Mouse (Mus musculus) midbrain, embryonic 15.5 days (tissue): ENCODE measurements at regions not wholly inside any gene's neighbourhood (a gene's known extent, or its start where the extent isn't known, plus 50 kb on each side); places are given as distances from the start of the nearest gene placed in this dataset.

Experiments
- ATAC-seq: fragments of 200-750 bp; cut with Nextera tagmentation; replicated peaks from 2 replicates; pipeline ENCODE4 v1.8.0; 2017; ENCODE audit warnings: moderate TSS enrichment
- H3K27ac ChIP-seq: fragments of 300-500 bp; sonication (generic); 2 replicates; pipeline ENCODE4 v1.5.1; 2015; ENCODE audit warnings: mild to moderate bottlenecking, inconsistent platforms
- H3K27me3 ChIP-seq: fragments of 300-500 bp; sonication (generic); replicated peaks from 2 replicates; pipeline ENCODE4 v1.6.1; 2015; ENCODE audit warnings: inconsistent platforms
- H3K36me3 ChIP-seq: fragments of 300-500 bp; sonication (generic); replicated peaks from 2 replicates; pipeline ENCODE4 v1.6.1; 2015; ENCODE audit warnings: inconsistent platforms
- H3K4me1 ChIP-seq: fragments of 300-500 bp; sonication (generic); 2 replicates; pipeline ENCODE4 v1.6.1; 2015; ENCODE audit warnings: inconsistent platforms
- H3K4me2 ChIP-seq: fragments of 300-500 bp; sonication (generic); 2 replicates; pipeline ENCODE4 v1.6.1; 2015; ENCODE audit warnings: inconsistent platforms, mild to moderate bottlenecking, moderate library complexity
- H3K4me3 ChIP-seq: fragments of 300-500 bp; sonication (generic); 2 replicates; pipeline ENCODE4 v1.5.1; 2015; ENCODE audit warnings: mild to moderate bottlenecking, inconsistent platforms
- H3K9ac ChIP-seq: fragments of 300-500 bp; sonication (generic); 2 replicates; pipeline ENCODE4 v1.6.1; 2015; ENCODE audit warnings: mild to moderate bottlenecking, inconsistent platforms
- H3K9me3 ChIP-seq: fragments of 300-500 bp; sonication (generic); 2 replicates; pipeline ENCODE4 v1.6.1; 2016; ENCODE audit warnings: inconsistent platforms
- WGBS: fragments of 180-500 bp; shearing (Covaris S2); methylation state at CpG from one replicate; pipeline ENCODE4 v1.1.7; 2015; ENCODE audit warnings: mixed read lengths; 5-methylcytosine and 5-hydroxymethylcytosine counted together

GRCm38 (mm10) chr13:99814033-99814556 is 86.8 kb downstream of the Cartpt start:
- Histone ChIP-seq H3K9me3 (no peaks in the 10 kb centered on the region), H3K9ac (no peak overlapping the region), H3K27ac (no peak overlapping the region), H3K4me3 (no peak overlapping the region), H3K4me2 (no peak overlapping the region), H3K27me3 (no peaks in the 10 kb centered on the region), H3K36me3 (no peaks in the 10 kb centered on the region), H3K4me1 (no peaks in the 10 kb centered on the region)
- no peak for ATAC-seq
- WGBS = 69% methylated on average over 6 of the region's 6 CpGs

- no peak overlapping the region for H3K9ac ChIP-seq
- no peaks in the 10 kb centered on the region for H3K36me3 ChIP-seq
- ATAC-seq = 0 out of 2 replicates have a peak, but pooled peaks have one; percentile 39
- no peak overlapping the region for H3K4me3 ChIP-seq
- peaks cover 14% of the 10 kb centered on the region for H3K4me1 ChIP-seq
- H3K27ac ChIP-seq = no peak overlapping the region
- 50% methylated on average over 6 of the region's 6 CpGs for WGBS
- no peaks in the 10 kb centered on the region for H3K27me3 ChIP-seq
- H3K9me3 ChIP-seq = no peaks in the 10 kb centered on the region
- H3K4me2 ChIP-seq = no peak overlapping the region
These were observed 106.4 kb downstream of the Cartpt start for GRCm38 (mm10) chr13:99794448-99794847.

- Histone ChIP-seq H3K9me3 (no peaks in the 10 kb centered on the region), H3K36me3 (no peaks in the 10 kb centered on the region), H3K4me2 (no peak overlapping the region), H3K27me3 (no peaks in the 10 kb centered on the region), H3K4me1 (peaks cover 14% of the 10 kb centered on the region), H3K4me3 (no peak overlapping the region), H3K27ac (no peak overlapping the region; the same call in 1 of the 2 replicates), H3K9ac (no peak overlapping the region)
- ATAC-seq = peak; percentile 78
- 38% methylated on average over 7 of the region's 7 CpGs for WGBS
These were observed 107.0 kb downstream of the Cartpt start for GRCm38 (mm10) chr13:99793786-99794435.

GRCm38 (mm10) chr13:99793001-99793400 is 107.9 kb downstream of the Cartpt start:
- 86% methylated on average over 6 of the region's 6 CpGs for WGBS
- H3K36me3 ChIP-seq = no peaks in the 10 kb centered on the region
- peaks cover 14% of the 10 kb centered on the region for H3K4me1 ChIP-seq
- H3K4me3 ChIP-seq = no peak overlapping the region
- H3K4me2 ChIP-seq = no peak overlapping the region
- no peak overlapping the region for H3K27ac ChIP-seq
- H3K9ac ChIP-seq = no peak overlapping the region
- no peak for ATAC-seq
- no peaks in the 10 kb centered on the region for H3K9me3 ChIP-seq
- no peaks in the 10 kb centered on the region for H3K27me3 ChIP-seq

GRCm38 (mm10) chr13:99790951-99791350 is 109.9 kb downstream of the Cartpt start:
- H3K36me3 ChIP-seq = no peaks in the 10 kb centered on the region
- no peaks in the 10 kb centered on the region for H3K27me3 ChIP-seq
- ATAC-seq = no peak
- WGBS = 88% methylated on average over 5 of the region's 5 CpGs
- no peak overlapping the region for H3K27ac ChIP-seq
- no peak overlapping the region for H3K4me2 ChIP-seq
- no peaks in the 10 kb centered on the region for H3K9me3 ChIP-seq
- peaks cover 14% of the 10 kb centered on the region for H3K4me1 ChIP-seq
- H3K9ac ChIP-seq = no peak overlapping the region
- no peak overlapping the region for H3K4me3 ChIP-seq

- peaks cover 2% of the 10 kb centered on the region for H3K4me1 ChIP-seq
- WGBS = 65% methylated on average over 4 of the region's 4 CpGs
- no peak overlapping the region for H3K9ac ChIP-seq
- H3K4me2 ChIP-seq = no peak overlapping the region
- no peak for ATAC-seq
- no peaks in the 10 kb centered on the region for H3K27me3 ChIP-seq
- H3K4me3 ChIP-seq = no peak overlapping the region
- no peaks in the 10 kb centered on the region for H3K9me3 ChIP-seq
- no peak overlapping the region for H3K27ac ChIP-seq
- H3K36me3 ChIP-seq = no peaks in the 10 kb centered on the region
These were observed 113.1 kb downstream of the Cartpt start for GRCm38 (mm10) chr13:99787760-99788159.

GRCm38 (mm10) chr13:99785427-99785826 is 115.5 kb downstream of the Cartpt start:
- Histone ChIP-seq H3K4me3 (no peak overlapping the region), H3K9me3 (no peaks in the 10 kb centered on the region), H3K36me3 (no peaks in the 10 kb centered on the region), H3K27ac (no peak overlapping the region), H3K4me1 (peaks cover 21% of the 10 kb centered on the region), H3K27me3 (no peaks in the 10 kb centered on the region), H3K4me2 (no peak overlapping the region), H3K9ac (no peak overlapping the region)
- 84% methylated on average over 4 of the region's 4 CpGs for WGBS
- ATAC-seq = peak; percentile 56; the same call in 1 of the 2 replicates

- Histone ChIP-seq H3K9me3 (no peaks in the 10 kb centered on the region), H3K27ac (no peak overlapping the region), H3K36me3 (no peaks in the 10 kb centered on the region), H3K4me1 (peaks cover 21% of the 10 kb centered on the region), H3K4me2 (no peak overlapping the region), H3K27me3 (no peaks in the 10 kb centered on the region), H3K9ac (no peak overlapping the region), H3K4me3 (no peak overlapping the region)
- 87% methylated on average over 2 of the region's 2 CpGs for WGBS
- ATAC-seq = no peak
These were observed 116.6 kb downstream of the Cartpt start for GRCm38 (mm10) chr13:99784314-99784713.

GRCm38 (mm10) chr13:99782883-99783721 is 117.8 kb downstream of the Cartpt start:
- WGBS = 66% methylated on average over 15 of the region's 15 CpGs
- no peaks in the 10 kb centered on the region for H3K27me3 ChIP-seq
- H3K4me1 ChIP-seq = peaks cover 21% of the 10 kb centered on the region
- H3K4me2 ChIP-seq = no peak overlapping the region
- H3K27ac ChIP-seq = no peak overlapping the region
- no peak overlapping the region for H3K9ac ChIP-seq
- no peaks in the 10 kb centered on the region for H3K9me3 ChIP-seq
- no peaks in the 10 kb centered on the region for H3K36me3 ChIP-seq
- ATAC-seq = no peak; the same call in 1 of the 2 replicates
- no peak overlapping the region for H3K4me3 ChIP-seq

GRCm38 (mm10) chr13:99781616-99782015 is 119.3 kb downstream of the Cartpt start:
- Histone ChIP-seq H3K4me2 (no peak overlapping the region), H3K27me3 (no peaks in the 10 kb centered on the region), H3K4me1 (peaks cover 21% of the 10 kb centered on the region), H3K27ac (peak overlapping the region; percentile 42; the same call in 1 of the 2 replicates), H3K9me3 (no peaks in the 10 kb centered on the region), H3K4me3 (no peak overlapping the region), H3K36me3 (no peaks in the 10 kb centered on the region), H3K9ac (no peak overlapping the region)
- ATAC-seq = no peak
- WGBS = 78% methylated on average over 4 of the region's 4 CpGs

- H3K4me3 ChIP-seq = peak overlapping the region; percentile 7; the same call in 1 of the 2 replicates
- H3K27me3 ChIP-seq = no peaks in the 10 kb centered on the region
- H3K4me1 ChIP-seq = peaks cover 21% of the 10 kb centered on the region
- peak overlapping the region; percentile 66 for H3K27ac ChIP-seq
- H3K9me3 ChIP-seq = no peaks in the 10 kb centered on the region
- H3K9ac ChIP-seq = peak overlapping the region; percentile 15; the same call in 1 of the 2 replicates
- 7% methylated on average over 16 of the region's 16 CpGs for WGBS
- ATAC-seq = peak; percentile 78
- no peaks in the 10 kb centered on the region for H3K36me3 ChIP-seq
- H3K4me2 ChIP-seq = peak overlapping the region; percentile 43
These were observed 120.0 kb downstream of the Cartpt start for GRCm38 (mm10) chr13:99780751-99781460.

GRCm38 (mm10) chr13:99778747-99779146 is 122.1 kb downstream of the Cartpt start:
- H3K27ac ChIP-seq = no peak overlapping the region
- H3K4me1 ChIP-seq = peaks cover 21% of the 10 kb centered on the region
- H3K4me3 ChIP-seq = no peak overlapping the region
- no peak overlapping the region for H3K4me2 ChIP-seq
- no peak for ATAC-seq
- H3K36me3 ChIP-seq = no peaks in the 10 kb centered on the region
- H3K27me3 ChIP-seq = no peaks in the 10 kb centered on the region
- WGBS = 84% methylated on average over 2 of the region's 2 CpGs
- no peaks in the 10 kb centered on the region for H3K9me3 ChIP-seq
- H3K9ac ChIP-seq = no peak overlapping the region
